Mouse (Mus musculus) layer of hippocampus, adult 18-20 months (tissue): Measurements from ENCODE around the gene Parp16. TPM values are rescaled to one million over a fixed set of nuclear protein-coding genes. Genes with fewer than 3 reads are reported as not detected.
A peak's percentile ranks its signal among the peaks of the same experiment; 100 is the strongest.
"Not testable (repeated sequence)": the region's sequence is repeated elsewhere in the genome, so short reads cannot be mapped to it uniquely, and the experiment has no call there.

Source experiments
- DNase-seq, 2 experiments: peaks; one replicate each; pipeline ENCODE4 v3.0.0; 2022; ENCODE audit warnings: low spot score in 2 of 2
- total RNA-seq, 2 experiments: library from RNA; stranded (reverse); gene quantifications; 2 replicates each; pipeline ENCODE4 v1.2.3; 2021

The Parp16 gene
- total RNA-seq, 2 experiments from 2014 or later: 3.8 to 4.3 TPM

DNA sequence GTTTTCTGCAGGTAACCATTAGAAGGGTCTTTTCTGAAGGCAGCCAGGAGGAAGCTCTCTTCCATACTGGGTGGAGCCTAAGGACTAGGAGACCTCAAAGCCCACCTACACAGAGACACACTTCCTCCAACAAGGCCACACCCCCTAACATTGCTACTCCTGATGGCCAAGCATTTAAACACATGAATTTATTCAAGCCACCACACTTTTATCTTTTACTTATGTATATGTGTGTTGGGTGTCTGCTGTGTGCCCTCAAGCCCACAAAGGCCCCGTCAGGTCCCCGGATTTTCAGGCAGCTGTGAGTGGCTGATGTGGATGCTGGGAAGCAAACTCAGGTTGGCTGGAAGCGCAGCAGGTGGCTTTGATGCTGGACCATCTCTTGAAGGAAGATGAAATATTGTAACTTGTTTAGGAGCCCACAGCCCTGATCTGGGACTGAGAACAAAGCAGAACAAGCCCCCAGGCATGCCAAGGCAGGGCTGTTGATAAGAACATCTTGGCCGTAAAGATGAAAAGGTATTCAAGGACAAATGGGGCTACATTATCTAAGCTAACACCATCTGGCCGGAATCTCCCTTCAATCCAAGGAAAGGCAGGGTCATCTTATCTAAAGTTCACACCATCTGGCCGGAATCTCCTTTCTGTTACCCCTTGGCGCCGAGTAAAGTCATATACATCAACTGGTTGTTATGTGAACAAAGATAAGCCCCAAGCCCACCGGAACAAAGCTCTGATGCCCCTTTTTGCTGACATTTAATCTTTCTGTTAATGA lies 12.1 kb downstream of the Parp16 start:
- not testable (repeated sequence) for DNase-seq

DNA sequence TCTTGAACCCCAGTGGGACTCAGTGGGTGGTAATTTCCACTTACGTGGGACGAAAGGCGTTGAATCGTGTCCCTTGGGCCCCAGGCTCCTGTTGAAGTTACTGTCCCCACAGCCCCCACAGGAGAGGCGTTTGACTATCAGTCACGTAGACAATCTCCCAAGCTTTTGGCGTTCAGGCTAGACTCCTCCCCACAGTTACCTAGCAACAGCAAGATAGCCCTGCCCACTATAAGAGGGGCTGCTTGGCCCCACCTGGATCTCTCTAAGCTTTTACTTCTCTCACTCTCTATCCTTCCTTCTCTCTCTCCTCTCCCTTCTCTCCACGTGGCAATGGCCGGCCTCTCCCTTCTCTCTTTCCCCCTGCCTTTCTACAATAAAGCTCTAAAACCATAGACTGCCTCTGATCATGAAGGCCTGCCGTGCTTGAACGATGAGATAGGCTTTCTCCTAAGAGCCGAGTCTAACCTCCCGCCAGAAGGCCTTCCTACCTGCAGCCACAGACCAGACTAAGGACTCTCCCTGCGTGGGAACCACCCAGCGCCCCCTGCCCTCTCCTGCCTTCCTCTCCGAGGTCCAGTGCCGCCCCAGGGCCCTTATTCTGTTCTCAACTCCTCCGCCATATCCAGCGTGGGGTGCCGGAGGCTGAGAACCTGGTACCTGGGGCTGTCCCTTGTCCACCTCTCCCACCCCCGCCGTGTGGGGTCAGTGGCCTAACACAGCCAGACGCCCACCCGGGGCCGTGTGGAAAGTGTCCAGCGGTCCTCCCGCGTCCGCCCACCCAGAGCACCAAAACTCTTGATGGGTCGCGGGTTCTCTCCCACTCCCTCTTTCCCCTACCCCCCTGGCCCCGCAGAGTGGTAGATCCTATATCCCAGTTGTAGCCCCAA lies 13.4 kb downstream of the Parp16 start:
- DNase-seq: no peak

DNA sequence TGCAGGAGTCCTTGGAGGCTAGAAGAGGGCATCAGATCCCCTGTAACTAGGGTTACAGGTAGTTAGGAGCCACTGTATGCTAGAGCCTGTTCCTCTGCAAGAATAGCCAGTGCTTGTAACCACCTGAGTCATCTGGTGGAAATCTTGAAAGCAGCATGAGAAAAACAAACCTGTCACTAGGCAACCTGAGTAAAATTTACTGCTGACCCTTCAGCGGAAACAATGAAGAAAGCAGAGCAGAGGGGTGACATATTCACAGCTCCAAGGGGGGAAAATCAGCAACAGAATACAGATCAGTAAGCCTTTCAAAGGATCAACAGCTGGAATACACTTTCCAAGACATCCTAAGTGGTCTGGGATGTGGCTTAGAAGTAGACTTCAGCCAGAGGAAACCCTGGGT lies 16.4 kb downstream of the Parp16 start:
- no peak for DNase-seq

DNA sequence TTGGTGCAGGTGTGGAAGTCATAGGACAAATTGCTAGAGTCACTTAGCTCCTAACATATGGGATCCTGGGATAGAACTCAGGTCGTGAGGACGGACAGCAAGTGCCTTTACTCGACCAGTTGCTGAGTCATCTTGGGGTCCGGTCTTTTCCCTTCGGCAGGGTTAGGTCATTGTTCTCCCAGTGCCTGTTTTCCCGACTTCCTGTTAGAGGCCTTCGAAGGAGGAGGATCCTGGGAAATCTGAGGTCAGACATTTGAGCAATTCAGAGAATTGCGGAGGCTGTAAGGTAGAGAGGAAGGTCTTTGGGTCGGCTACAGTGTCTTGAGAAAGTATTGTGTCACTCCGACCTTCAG lies 19.2 kb downstream of the Parp16 start:
- no peak for DNase-seq

DNA sequence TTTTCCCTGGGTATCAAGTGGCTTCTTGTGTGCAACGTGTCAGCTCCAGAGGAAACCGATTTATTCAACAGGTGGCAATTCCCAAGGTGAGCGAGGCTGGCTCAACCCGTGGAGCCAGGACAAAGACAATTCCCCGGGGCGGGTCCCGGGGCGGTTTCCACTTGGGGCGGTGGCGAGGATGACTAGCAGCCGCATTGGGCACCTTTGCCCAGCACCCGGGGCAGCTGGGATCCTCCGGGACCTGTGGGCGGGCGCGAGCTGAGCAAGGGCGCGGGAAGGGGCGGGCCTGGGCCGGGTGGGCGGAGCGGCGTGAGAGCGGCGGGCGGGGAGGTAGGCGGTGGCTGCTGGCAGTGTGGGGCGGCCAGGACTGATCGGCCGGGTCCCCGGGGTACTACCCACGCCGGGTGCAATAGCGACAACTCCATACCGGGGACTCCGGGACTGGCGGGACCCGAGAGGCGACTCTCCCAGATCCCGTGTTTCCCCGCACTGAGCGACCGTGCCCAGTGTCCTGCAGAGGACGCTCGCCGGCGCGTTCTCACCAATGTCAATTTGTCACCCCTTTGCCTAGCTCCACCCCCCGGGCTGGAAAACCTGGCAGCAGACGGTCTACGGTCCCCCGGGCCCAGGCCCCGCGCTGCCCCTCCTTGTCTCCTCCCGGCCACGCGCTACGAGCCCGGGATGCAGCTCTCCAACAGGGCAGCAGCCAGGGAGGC lies 19.8 kb downstream of the Parp16 start:
- peak; percentile 72 to 85 for DNase-seq

DNA sequence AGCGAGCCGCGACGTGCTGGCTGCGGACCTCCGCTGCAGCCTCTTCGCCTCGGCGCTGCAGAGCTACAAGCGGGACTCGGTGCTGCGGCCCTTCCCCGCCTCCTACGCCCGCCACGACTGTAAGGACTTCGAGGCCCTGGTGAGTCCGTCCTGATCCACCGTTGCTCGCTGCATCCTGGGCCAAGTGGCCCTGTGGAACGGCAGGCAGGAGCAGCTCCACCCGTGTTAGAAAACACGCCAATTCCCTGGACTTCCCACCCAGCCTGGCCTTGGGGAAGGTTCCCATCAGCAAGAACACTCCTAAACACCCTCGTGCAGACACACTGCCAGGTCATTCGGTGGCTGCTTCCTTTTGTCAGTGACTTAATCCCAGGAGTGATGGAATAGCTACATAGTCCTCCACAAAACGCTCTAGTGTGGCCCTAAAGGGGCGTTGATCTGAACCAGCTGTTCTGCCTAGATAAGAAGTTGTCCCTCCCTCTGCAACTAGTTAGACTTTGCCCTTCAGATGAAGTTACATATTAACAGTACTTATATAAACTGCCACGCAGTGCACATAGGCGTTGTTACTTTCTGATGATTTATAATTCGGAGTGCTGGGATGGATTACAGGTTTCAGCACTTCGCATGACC lies 20.5 kb downstream of the Parp16 start:
- no peak for DNase-seq

DNA sequence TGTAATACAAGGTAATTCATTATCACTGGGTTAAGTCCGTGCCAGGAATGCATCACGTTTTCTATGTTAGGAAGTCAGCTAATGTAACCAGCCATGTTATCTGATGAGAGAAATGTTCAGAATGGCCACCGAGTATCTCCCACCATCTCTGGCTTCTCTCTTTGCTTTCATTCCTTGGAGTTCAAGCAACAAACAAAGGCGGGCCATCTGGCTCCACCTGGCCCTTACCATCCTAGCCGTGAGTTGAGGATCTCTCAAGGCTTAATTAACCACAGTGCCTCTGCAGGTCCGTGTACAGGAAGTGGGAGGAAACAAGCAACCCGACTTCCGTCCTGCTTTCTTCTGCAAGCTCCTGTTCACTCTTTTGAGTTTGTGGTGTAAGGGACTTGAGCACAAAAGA lies 21.8 kb downstream of the Parp16 start:
- DNase-seq: no peak

DNA sequence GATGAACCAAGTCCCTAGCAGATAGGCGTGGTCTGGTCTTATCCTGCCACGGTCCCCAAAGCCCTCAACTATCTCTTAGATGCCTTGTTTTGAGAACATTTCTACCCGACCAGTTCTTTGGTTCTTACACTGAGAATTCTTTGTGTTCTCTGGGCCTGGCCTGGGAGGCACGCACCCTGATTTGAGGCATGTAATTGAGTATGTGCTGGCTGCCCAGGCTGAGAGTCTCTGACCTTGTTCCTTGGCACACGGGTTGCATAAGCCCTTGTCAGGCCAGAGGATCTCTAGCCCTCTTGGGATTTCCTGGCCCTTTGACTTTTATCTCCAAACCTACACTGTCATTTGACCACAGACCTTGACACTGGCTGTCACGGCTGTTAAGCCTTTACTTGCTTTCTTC lies 22.5 kb downstream of the Parp16 start:
- DNase-seq: no peak

DNA sequence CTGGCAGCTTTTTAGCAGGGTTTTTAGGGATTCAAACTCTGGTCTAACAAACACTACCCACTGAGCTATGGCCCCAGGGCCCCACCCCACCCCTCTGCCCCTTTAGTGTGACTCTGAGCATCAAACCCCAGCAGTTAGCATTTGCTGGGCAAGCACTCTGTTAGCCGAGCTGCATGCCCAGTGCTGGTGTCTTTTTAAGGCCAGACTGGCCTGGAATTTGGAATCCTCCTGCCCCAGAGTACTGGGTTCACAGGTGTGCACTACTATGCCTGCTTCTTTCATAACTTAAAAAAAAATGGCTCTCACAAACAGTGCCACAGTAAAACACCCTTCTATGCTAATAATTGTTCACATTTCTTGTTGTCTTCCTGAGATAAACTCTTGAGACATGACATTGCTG lies 23.8 kb downstream of the Parp16 start:
- DNase-seq: no peak

DNA sequence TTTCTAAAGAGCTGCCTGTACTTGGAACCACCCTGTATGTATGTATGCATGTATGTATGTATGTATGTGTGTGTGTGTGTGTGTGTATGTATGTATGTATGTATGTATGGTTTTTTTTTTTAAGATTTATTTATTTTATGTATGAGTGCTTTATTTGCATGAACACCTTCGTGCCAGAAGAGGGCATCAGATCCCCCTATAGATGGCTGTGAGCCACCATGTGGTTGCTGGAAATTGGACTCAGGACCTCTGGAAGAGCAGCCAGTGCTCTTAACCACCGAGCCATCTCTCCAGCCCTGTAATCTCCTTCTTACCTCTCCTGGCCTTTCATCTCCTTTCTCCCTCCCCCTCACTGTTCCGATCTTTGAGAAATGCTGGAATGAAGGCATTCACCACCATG lies 25.2 kb downstream of the Parp16 start:
- not testable (repeated sequence) for DNase-seq

DNA sequence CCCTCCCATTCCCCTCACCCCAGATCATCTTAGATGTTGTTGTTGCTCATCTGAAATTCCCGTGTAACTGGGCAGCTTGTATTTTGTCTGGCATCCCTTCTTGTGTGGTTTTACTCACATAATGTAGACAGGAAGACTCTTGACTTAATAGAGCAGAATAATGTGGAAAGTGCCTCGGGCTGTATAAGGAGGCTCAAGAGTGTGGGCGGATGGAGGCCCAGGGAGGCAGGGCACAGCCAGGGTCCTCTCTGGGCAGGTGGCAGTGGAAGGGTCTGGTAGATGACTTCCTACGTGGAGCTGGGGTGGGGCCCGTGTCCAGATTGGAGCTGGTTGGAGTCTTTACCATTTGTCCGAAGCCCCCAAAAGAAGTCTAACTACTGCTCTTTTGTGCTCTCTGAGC lies 28.8 kb downstream of the Parp16 start:
- no peak for DNase-seq

DNA sequence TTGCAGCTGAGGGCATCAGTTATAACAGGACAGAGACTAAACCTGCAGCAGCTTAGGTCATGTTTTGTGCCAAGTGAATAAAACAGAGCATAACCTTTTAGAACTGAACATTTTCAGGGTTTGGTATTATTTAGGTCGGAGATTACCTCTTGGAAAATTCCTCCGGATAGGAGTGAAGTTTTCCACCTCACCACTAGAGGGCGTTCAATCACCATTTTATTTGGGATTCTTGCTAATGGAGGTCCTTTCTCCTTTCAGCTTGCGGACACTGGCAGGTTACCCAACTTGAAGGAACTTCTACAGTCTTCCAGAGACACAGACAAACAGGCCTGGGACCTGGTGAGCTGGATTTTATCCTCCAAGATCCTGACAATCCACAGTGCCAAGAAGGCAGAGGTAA lies 30.6 kb downstream of the Parp16 start:
- DNase-seq: peak in 1 of 2 experiments; percentile 50

DNA sequence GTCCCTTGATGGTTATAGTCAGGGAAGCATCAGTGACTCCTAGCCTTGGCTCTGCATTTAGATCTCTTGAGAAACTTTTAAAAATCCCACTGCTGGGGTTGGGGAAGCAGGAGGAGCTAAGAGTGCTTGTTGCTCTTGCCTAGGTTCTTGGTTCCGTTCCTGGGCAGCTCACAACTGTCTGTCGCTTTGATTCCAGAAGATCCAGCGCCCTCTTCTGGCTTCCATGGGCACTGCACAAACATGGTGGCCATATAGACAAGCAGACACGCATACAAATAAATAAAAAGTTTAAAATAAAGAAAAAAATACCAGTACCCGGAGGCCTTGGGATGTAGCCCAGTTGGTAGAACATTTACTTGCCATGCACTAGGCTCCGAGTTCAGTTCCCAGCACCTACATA lies 35.1 kb downstream of the Parp16 start:
- no peak for DNase-seq

DNA sequence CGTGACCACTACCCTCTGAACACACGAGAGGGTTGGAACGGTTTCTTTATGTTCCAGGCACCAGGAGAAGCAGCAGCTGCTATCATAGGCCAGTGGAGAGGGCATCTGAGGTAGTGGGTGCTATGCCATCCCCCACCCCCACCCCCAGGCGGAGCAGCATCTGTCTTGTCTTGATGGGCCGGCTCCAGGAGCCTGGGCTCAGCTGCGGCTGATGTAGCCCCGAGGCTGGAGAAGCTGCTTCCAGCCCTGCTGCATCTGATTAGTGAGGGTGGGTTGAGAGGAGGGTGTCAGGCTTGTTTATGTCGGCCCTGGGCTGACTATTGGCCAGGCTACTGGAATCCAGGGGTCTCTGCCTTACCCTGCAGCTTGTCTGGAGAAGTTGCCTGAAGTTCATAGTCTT lies 36.1 kb downstream of the Parp16 start:
- DNase-seq: no peak

DNA sequence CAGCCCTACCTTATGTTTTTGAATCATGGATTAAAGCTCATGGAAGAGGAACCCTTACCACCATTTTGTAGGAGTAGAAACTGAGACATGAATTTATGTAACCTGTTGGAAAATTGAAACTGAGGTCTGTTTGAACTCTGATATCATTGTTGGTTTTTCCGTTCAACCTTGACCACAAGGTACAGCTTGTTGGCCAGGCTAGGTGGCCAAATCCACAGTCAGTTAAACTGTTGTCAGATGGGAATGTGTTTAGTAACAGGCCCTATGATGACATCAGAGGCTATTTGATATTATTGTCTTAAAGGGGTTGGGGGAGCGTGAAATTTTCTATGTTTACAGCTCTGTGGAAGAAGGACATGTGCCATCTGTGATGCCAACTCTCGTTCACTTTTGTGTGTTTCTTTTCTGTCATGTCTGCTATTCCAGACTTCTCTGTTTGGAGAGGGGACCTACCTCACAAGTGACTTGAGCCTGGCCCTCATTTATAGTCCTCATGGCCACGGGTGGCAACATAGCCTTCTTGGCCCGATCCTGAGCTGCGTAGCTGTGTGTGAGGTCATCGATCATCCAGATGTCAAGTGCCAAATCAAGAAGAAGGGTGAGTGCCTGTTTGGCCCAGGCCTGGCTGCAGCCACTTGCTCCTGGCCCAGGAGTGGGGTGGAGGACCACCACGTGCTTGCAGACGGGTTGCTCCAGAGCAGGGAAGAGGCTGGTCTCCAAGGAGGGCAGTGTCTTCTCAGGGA lies 38.3 kb downstream of the Parp16 start:
- no peak for DNase-seq

DNA sequence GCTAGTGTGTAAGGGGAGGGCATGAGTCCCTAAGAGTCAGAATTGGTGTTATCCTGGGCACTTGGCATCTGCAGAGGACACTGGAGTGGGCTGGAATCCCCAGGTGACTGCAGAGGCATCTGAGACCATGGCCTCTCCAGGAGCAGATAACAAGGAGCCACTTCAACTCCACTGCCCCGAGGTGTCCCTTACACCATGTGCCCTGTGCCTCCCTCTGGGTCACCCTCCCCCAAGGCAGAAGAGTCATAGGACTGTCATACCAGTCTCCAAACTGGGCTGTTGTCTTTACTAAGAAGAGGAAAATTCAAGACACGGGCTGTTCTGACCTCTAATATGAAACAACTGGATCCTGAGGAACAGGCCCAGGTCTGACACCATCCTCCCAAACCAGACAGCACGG lies 39.6 kb downstream of the Parp16 start:
- no peak for DNase-seq

DNA sequence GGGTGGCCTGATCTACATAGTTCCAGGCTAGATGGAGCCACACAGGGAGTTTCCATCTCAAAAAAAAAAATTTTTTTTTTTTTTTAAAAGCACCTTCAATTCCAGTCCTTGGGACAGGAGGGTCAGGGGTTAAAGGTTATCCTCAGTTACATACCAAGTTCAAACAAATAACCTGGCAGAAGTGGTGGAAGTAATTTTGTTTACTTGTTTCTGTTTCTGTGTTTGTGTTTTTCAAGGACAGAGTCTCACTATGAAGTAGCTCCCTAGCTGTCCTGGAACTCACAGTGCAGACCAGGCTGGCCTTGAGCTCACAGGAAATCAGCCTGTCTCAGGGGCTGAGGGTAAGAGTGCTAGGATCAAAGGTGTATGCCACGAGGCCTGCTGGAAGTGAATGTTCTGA lies 40.4 kb downstream of the Parp16 start:
- no peak for DNase-seq

DNA sequence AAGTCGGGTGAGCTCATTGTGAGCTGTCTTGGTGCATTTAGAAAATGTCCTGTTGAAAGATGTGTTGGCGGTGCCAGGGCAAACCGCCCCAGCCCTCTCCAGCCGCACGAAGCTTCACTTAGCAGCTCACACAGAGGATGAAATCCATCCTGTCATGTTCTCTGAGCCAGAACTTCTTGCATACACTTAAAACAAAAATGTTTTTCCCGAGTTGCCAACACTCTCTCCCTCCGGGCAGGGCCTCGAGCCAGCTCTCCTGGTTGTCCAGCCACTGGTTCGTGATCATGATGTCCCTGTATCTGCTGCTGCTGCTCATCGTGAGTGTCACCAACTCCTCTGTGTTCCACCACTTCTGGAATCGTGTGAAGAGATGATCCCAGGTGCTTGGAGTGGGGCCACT lies 42.5 kb downstream of the Parp16 start:
- DNase-seq: no peak

DNA sequence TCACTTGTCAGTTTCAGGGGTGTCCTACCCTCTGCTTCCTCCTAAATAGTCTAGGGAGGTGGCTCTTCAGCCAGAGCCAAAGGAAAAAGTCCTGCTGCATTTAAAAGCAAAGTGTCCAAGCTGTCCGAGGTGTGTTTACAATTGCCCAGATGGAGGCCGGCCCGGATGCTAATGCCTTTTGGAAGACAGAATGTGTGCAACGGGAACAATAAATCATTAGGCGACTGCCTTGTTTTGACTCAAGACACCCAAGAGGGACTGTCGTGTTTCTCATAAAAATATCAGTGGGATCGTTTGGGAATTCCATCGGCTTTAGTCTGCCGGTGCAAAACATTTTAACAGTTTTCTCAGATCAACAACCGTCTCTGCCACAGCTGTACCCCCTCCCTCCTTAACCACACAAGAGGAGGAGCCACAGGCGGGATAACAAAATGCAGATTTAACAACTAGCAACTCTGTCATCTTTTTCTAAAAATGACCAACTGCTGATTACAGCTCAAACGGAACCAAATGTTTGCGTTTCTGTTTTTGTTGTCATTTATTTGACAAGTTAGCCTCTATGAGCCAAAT lies 43.1 kb downstream of the Parp16 start:
- no peak for DNase-seq

DNA sequence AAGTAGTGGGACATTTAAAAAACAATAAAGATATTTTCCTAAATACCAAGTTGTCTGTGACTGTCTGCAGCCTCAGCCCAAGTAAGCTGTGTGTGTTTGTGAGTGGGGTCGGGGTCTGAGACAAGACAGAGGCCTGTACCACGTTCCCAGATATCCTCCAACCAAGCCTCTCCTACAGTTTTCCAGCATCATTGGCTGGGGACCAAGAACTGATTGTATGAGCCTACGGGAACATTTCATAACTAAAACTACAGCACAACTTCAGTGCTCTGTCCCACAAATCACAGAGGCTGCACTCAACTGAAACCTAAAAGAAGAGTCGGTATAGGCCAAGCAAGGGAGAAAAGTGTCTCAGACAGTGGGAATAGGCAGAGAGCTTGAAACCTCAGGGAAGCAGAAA lies 44.0 kb downstream of the Parp16 start:
- no peak for DNase-seq
